Mouse (Mus musculus): ENCODE measurements at regions not wholly inside any gene's neighbourhood (a gene's known extent, or its start where the extent isn't known, plus 50 kb on each side); places are given as distances from the start of the nearest gene placed in this dataset.
"Not testable (repeated sequence)": the region's sequence is repeated elsewhere in the genome, so short reads cannot be mapped to it uniquely, and the experiment has no call there.

DNA sequence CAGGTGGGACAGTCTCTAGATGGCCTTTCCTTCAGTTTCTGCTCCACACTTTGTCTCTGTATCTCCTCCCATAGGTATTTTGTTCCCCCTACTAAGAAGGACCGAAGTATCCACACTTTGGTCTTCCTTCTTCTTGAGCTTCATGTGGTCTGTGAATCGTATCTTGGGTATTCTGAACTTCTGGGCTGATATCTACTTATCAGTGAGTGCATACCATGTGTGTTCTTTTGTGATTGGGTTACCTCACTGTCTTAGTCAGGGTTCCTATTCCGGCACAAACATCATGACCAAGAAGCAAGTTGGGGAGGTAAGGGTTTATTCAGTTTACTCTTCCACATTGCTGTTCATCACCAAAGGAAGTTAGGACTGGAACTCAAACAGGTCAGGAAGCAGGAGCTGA is 287.5 kb downstream of the Pcsk1 start:
- not testable (repeated sequence) for TF ChIP-seq MYOG (IDR thresholded peaks at IDR 0.05; ENCODE audit: control insufficient read depth in 1 of 3, insufficient read depth in 1 of 3, insufficient read length in 2 of 3, low read depth in 2 of 3); TCF12 (IDR thresholded peaks at IDR 0.05; ENCODE audit: insufficient read depth, poor library complexity, severe bottlenecking); USF1 (IDR thresholded peaks at IDR 0.05; ENCODE audit: low read depth); POLR2A (IDR thresholded peaks at IDR 0.05; ENCODE audit: insufficient read length, low read depth); MAX (IDR thresholded peaks at IDR 0.05; ENCODE audit: low read depth); E2F4 (IDR thresholded peaks at IDR 0.05; ENCODE audit: insufficient read depth); CEBPB (IDR thresholded peaks at IDR 0.05; ENCODE audit: insufficient read depth, poor library complexity, severe bottlenecking); REST (IDR thresholded peaks at IDR 0.05; ENCODE audit: insufficient read depth, insufficient read length); POLR2AphosphoS2 (IDR thresholded peaks at IDR 0.05; ENCODE audit: insufficient read length, low read depth)
